Mouse (Mus musculus) Patski (cell line): ENCODE data around the gene Casc3. TPM values are rescaled to one million over a fixed set of nuclear protein-coding genes. Genes with fewer than 3 reads are reported as not detected.
A peak's percentile ranks its signal among the peaks of the same experiment; 100 is the strongest.
"Not testable (repeated sequence)": the region's sequence is repeated elsewhere in the genome, so short reads cannot be mapped to it uniquely, and the experiment has no call there.

ENCODE experiments used
- ATAC-seq: fragments of 100-300 bp; one replicate; pipeline ENCODE4 v1.8.0; 2021
- CTCF ChIA-PET: fragments of 350-600 bp; sonication (Branson Sonifier 250); formaldehyde crosslinking; loops from one replicate; lab custom pipeline; 2022; ENCODE audit warnings: inconsistent platforms; lab: Charles Lee
- POLR2A ChIA-PET: fragments of 350-600 bp; sonication (Branson Sonifier 250); formaldehyde crosslinking; loops from one replicate; lab custom pipeline; 2022; ENCODE audit warnings: antibody characterized with exemption, inconsistent platforms; lab: Charles Lee
- DNase-seq: peaks from one replicate; pipeline ENCODE4 v3.0.0-alpha.2; 2011; ENCODE audit warnings: low read depth, low spot score
- H3K27me3 ChIP-seq: fragments of 371-371 bp; one replicate; pipeline ENCODE4 v1.5.1; 2021
- CTCF ChIP-seq: fragments of 100-300 bp; IDR thresholded peaks from one replicate; pipeline ENCODE4 v1.5.1; 2021
- in situ Hi-C: fragments of 300-500 bp; cut with MboI; formaldehyde crosslinking; loops from 3 replicates; pipeline ENCODE4 v1.11.1; 2018; ENCODE audit warnings: low pct_unique_long_range_greater_than_20kb, mixed read lengths
- polyA plus RNA-seq: library from polyadenylated mRNA; unstranded; gene quantifications from one replicate; pipeline ENCODE4 v1.2.3, GENCODE M21; 2021

Casc3 gene
- polyA plus RNA-seq, 1 experiment from 2014 or later: 39.4 TPM

GRCm38 (mm10) chr11:98795714-98796514 lies 8.8 kb upstream of the Casc3 start:
- peak; percentile 56 for TF ChIP-seq CTCF
- in situ Hi-C loops: no loop called here
- DNase-seq (no peak), ATAC-seq (peak; percentile 26)
- POLR2A ChIA-PET: interaction anchor here (0.6 to 3.5 kb wide), 8 partner anchors 13 to 193 kb away, joined by 3 to 20 read pairs (median 4); partner anchors contain the start of genes Nr1d1 and Psmd3
- no peaks in the 10 kb centered on the region for H3K27me3 ChIP-seq
- CTCF ChIA-PET: interaction anchor here (0.9 to 2.3 kb wide), 2 partner anchors 9 to 12 kb away, joined by 3 to 7 read pairs; no protein-coding TSS in a partner anchor

- POLR2A ChIA-PET: interaction anchor here (0.6 to 3.5 kb wide), 6 partner anchors 10 to 192 kb away, joined by 3 to 20 read pairs (median 4); partner anchors contain the start of gene Psmd3
- TF ChIP-seq CTCF: no peak
- in situ Hi-C loops: no loop called here
- DNase-seq (no peak), ATAC-seq (peak; percentile 1)
- H3K27me3 ChIP-seq: no peaks in the 10 kb centered on the region
- CTCF ChIA-PET: interaction anchor here (0.9 to 2.3 kb wide), 2 partner anchors 10 to 11 kb away, joined by 3 to 7 read pairs; no protein-coding TSS in a partner anchor
Measured at GRCm38 (mm10) chr11:98796515-98797216, 8.0 kb upstream of the Casc3 start.

- TF ChIP-seq CTCF: no peak
- DNase-seq (no peak), ATAC-seq (no peak)
- POLR2A ChIA-PET: interaction anchor here (1.1 to 3.5 kb wide), 3 partner anchors 9 to 115 kb away, joined by 4 to 20 read pairs (median 5); partner anchors contain the start of gene Psmd3
- no peaks in the 10 kb centered on the region for H3K27me3 ChIP-seq
- CTCF ChIA-PET: interaction anchor here (2.3 kb wide), 1 partner anchor 10 kb away, joined by 7 read pairs; no protein-coding TSS in a partner anchor
- in situ Hi-C loops: no loop called here
Measured at GRCm38 (mm10) chr11:98797306-98797705, 7.4 kb upstream of the Casc3 start.

GRCm38 (mm10) chr11:98797909-98798308 lies 6.8 kb upstream of the Casc3 start:
- no peak for DNase-seq
- in situ Hi-C loops: no loop called here
- no peaks in the 10 kb centered on the region for H3K27me3 ChIP-seq
- no peak for ATAC-seq
- no peak for TF ChIP-seq CTCF
- ChIA-PET CTCF (interaction anchor here (2.3 to 2.4 kb wide), 2 partner anchors 11 kb away, joined by 7 to 11 read pairs; no protein-coding TSS in a partner anchor), POLR2A (interaction anchor here (1.1 to 3.5 kb wide), 2 partner anchors 9 to 11 kb away, joined by 5 to 20 read pairs; no protein-coding TSS in a partner anchor)

- no peaks in the 10 kb centered on the region for H3K27me3 ChIP-seq
- ChIA-PET CTCF (interaction anchor here (1.4 to 3.1 kb wide), 5 partner anchors 10 to 110 kb away, joined by 3 to 13 read pairs (median 5); no protein-coding TSS in a partner anchor), POLR2A (interaction anchor here (0.7 to 2.5 kb wide), 4 partner anchors 9 to 1536 kb away, joined by 3 to 20 read pairs (median 10); partner anchors contain the start of gene Msl1)
- no peak for ATAC-seq
- in situ Hi-C loops: no loop called here
- DNase-seq: no peak
- no peak for TF ChIP-seq CTCF
Measured at GRCm38 (mm10) chr11:98808417-98808816, 3.7 kb downstream of the Casc3 start.

- ChIA-PET POLR2A (interaction anchor here (0.6 to 2.5 kb wide), 4 partner anchors 10 to 26 kb away, joined by 3 to 20 read pairs (median 10); partner anchors contain the start of gene Msl1), CTCF (interaction anchor here (1.0 to 3.1 kb wide), 5 partner anchors 11 to 112 kb away, joined by 3 to 13 read pairs (median 5); partner anchors contain the start of gene Csf3)
- no peaks in the 10 kb centered on the region for H3K27me3 ChIP-seq
- TF ChIP-seq CTCF: peak; percentile 73
- DNase-seq (peak; percentile 81), ATAC-seq (peak; percentile 80)
- in situ Hi-C loops: no loop called here
Measured at GRCm38 (mm10) chr11:98809457-98810290, 5.0 kb downstream of the Casc3 start.

- no peak for ATAC-seq
- TF ChIP-seq CTCF: no peak
- in situ Hi-C loops: no loop called here
- no peaks in the 10 kb centered on the region for H3K27me3 ChIP-seq
- CTCF ChIA-PET: no interaction called here
- POLR2A ChIA-PET: no interaction called here
- no peak for DNase-seq
Measured at GRCm38 (mm10) chr11:98810686-98811085, 6.0 kb downstream of the Casc3 start.

- no peaks in the 10 kb centered on the region for H3K27me3 ChIP-seq
- no peak for TF ChIP-seq CTCF
- ATAC-seq: no peak
- in situ Hi-C loops: no loop called here
- ChIA-PET POLR2A (no interaction called here), CTCF (no interaction called here)
- no peak for DNase-seq
Measured at GRCm38 (mm10) chr11:98816706-98817239, 12.1 kb downstream of the Casc3 start.

GRCm38 (mm10) chr11:98820968-98821367 lies 16.3 kb downstream of the Casc3 start:
- CTCF ChIA-PET: interaction anchor here (2.0 kb wide), 1 partner anchor 34 kb away, joined by 6 read pairs; no protein-coding TSS in a partner anchor
- in situ Hi-C loops: no loop called here
- POLR2A ChIA-PET: no interaction called here
- DNase-seq (no peak), ATAC-seq (no peak)
- TF ChIP-seq CTCF: no peak
- no peaks in the 10 kb centered on the region for H3K27me3 ChIP-seq

GRCm38 (mm10) chr11:98826071-98826470 lies 21.4 kb downstream of the Casc3 start:
- CTCF ChIA-PET, POLR2A ChIA-PET, H3K27me3 ChIP-seq, ATAC-seq, in situ Hi-C loops, DNase-seq: not testable (repeated sequence)
